Mouse (Mus musculus) kidney, adult 2 months (tissue): ENCODE data around the gene Supt6. TPM values are rescaled to one million over a fixed set of nuclear protein-coding genes. Genes with fewer than 3 reads are reported as not detected.

Experiments used
- DNase-seq: peaks from one replicate; pipeline ENCODE4 v3.0.0; 2021
- H3K27ac ChIP-seq: fragments of 200-500 bp; 2 replicates; pipeline ENCODE4 v1.5.1; 2012; ENCODE audit warnings: low read depth, low read length, control low read depth, inconsistent platforms; ENCODE audit not compliant: insufficient read depth
- H3K27me3 ChIP-seq: fragments of 200-500 bp; replicated peaks from 2 replicates; pipeline ENCODE4 v1.6.1; 2012; ENCODE audit warnings: mild to moderate bottlenecking, moderate library complexity, low read length, inconsistent platforms; ENCODE audit not compliant: control insufficient read depth, insufficient read depth
- H3K36me3 ChIP-seq: fragments of 200-500 bp; 2 replicates; pipeline ENCODE4 v1.6.1; 2012; ENCODE audit warnings: mild to moderate bottlenecking, moderate library complexity, low read length, inconsistent platforms; ENCODE audit not compliant: control insufficient read depth, insufficient read depth
- H3K4me1 ChIP-seq: fragments of 200-500 bp; 2 replicates; pipeline ENCODE4 v1.6.1; 2011; ENCODE audit warnings: low read length; ENCODE audit not compliant: control insufficient read depth, insufficient read depth
- H3K4me3 ChIP-seq: fragments of 200-500 bp; 2 replicates; pipeline ENCODE4 v1.5.1; 2011; ENCODE audit warnings: mild to moderate bottlenecking, low read depth, low read length, control low read depth; ENCODE audit not compliant: insufficient read depth
- CTCF ChIP-seq: fragments of 200-500 bp; conservative IDR thresholded peaks from 2 replicates; pipeline ENCODE4 v1.5.1; 2011; ENCODE audit warnings: low read depth, mild to moderate bottlenecking, control low read depth, low read length, moderate library complexity, mixed read lengths; ENCODE audit not compliant: insufficient read depth, insufficient read length
- POLR2A ChIP-seq: fragments of 200-500 bp; IDR thresholded peaks from one replicate; pipeline ENCODE4 v1.6.1; 2011; ENCODE audit warnings: low read depth, low read length, control low read depth
- WGBS: fragments of 180-500 bp; shearing (Covaris S2); methylation state at CpG from one replicate; pipeline ENCODE4 v1.1.7; 2018; 5-methylcytosine and 5-hydroxymethylcytosine counted together
- polyA plus RNA-seq: library from polyadenylated mRNA; depleted of rRNA; stranded (reverse); fragments of >200 nt; gene quantifications from 2 replicates; pipeline ENCODE4 v1.2.3, GENCODE M21; 2012

Gene Supt6
- polyA plus RNA-seq, 1 experiment = 20.7 TPM

GRCm38 (mm10) chr11:78275596-78275995 lies 29.8 kb upstream of the Supt6 start:
- Histone ChIP-seq H3K27me3 (no peaks in the 10 kb centered on the region), H3K4me3 (no peak overlapping the region), H3K27ac (no peak overlapping the region), H3K4me1 (no peaks in the 10 kb centered on the region), H3K36me3 (peaks cover 32% of the 10 kb centered on the region)
- WGBS = 97% methylated on average over 1 of the region's 1 CpGs
- no peak for DNase-seq
- TF ChIP-seq CTCF = no peak
- TF ChIP-seq POLR2A = no peak

DNA sequence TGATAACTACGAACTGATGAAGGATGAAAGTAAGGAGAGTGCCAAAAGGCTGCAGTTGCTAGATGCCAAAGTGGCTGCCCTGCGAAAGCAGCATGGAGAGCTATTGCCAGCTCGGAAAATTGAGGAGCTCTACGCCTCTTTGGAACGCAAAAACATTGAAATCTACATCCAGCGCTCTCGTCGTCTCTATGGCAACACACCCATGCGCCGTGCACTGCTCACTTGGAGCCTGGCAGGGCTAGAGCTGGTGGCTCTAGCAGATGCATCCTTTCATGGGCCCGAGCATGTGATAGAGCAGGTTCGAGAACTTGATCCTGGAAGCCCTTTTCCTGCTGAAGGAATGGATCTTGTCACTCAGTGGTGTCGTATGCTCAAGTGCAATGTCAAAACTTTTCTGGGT lies 26.2 kb upstream of the Supt6 start:
- Histone ChIP-seq H3K36me3 (peaks cover 31% of the 10 kb centered on the region), H3K27ac (no peak overlapping the region), H3K27me3 (no peaks in the 10 kb centered on the region), H3K4me1 (no peaks in the 10 kb centered on the region), H3K4me3 (no peak overlapping the region)
- WGBS = 85% methylated on average over 13 of the region's 13 CpGs
- no peak for DNase-seq
- no peak for TF ChIP-seq CTCF
- TF ChIP-seq POLR2A = no peak

GRCm38 (mm10) chr11:78265571-78265970 lies 19.8 kb upstream of the Supt6 start:
- H3K36me3 ChIP-seq = peaks cover 8% of the 10 kb centered on the region

GRCm38 (mm10) chr11:78262550-78262949 lies 16.8 kb upstream of the Supt6 start:
- Histone ChIP-seq H3K27ac (no peak overlapping the region), H3K36me3 (peaks cover 2% of the 10 kb centered on the region), H3K4me1 (no peaks in the 10 kb centered on the region), H3K4me3 (peak overlapping the region; percentile 3; the same call in 1 of the 2 replicates), H3K27me3 (no peaks in the 10 kb centered on the region)
- DNase-seq = peak; percentile 75
- 3% methylated on average over 8 of the region's 8 CpGs for WGBS
- peak; percentile 65 for TF ChIP-seq CTCF
- no peak for TF ChIP-seq POLR2A

More at GRCm38 (mm10) chr11:78265571-78265970, 19.8 kb upstream of the Supt6 start:
- TF ChIP-seq CTCF (no peak), POLR2A (no peak)
- Histone ChIP-seq H3K4me1 (no peaks in the 10 kb centered on the region), H3K4me3 (no peak overlapping the region), H3K27ac (no peak overlapping the region), H3K27me3 (no peaks in the 10 kb centered on the region)
- DNase-seq = no peak
- 93% methylated on average over 6 of the region's 6 CpGs for WGBS

GRCm38 (mm10) chr11:78261380-78262352 lies 15.9 kb upstream of the Supt6 start, which contains the start of gene 2610507B11Rik:
2610507B11Rik (plus strand) TSS chr11:78261752.
- H3K27ac ChIP-seq = peak within 1 kb of the TSS; percentile 52
- peak; percentile 96 for DNase-seq
- WGBS = under 1% methylated on average over 108 of the region's 115 CpGs
- no peaks in the 10 kb centered on the region for H3K27me3 ChIP-seq
- TF ChIP-seq POLR2A (peak; percentile 19), CTCF (no peak)
- peaks cover 2% of the 10 kb centered on the region for H3K36me3 ChIP-seq
- no peaks in the 10 kb centered on the region; the same call in 1 of the 2 replicates for H3K4me1 ChIP-seq
- peak within 1 kb of the TSS; percentile 88 for H3K4me3 ChIP-seq

GRCm38 (mm10) chr11:78260489-78261258 lies 14.9 kb upstream of the Supt6 start:
- Histone ChIP-seq H3K4me1 (no peaks in the 10 kb centered on the region; the same call in 1 of the 2 replicates), H3K4me3 (0 out of 2 replicates have a peak overlapping the region, but pooled peaks have one; percentile 50), H3K36me3 (peaks cover 2% of the 10 kb centered on the region), H3K27ac (no peak overlapping the region), H3K27me3 (no peaks in the 10 kb centered on the region)
- WGBS = 93% methylated on average over 2 of the region's 2 CpGs
- TF ChIP-seq CTCF = no peak
- TF ChIP-seq POLR2A = no peak
- DNase-seq = no peak
